Mouse (Mus musculus) embryonic fibroblast, embryonic 13.5 days (primary cell): ENCODE data around the gene Slc30a1. TPM values are rescaled to one million over a fixed set of nuclear protein-coding genes. Genes with fewer than 3 reads are reported as not detected.

Experiments
- H3K27ac ChIP-seq: 2 replicates; pipeline ENCODE4 v1.5.1; 2012; ENCODE audit warnings: low read length, control low read depth, inconsistent platforms; ENCODE audit not compliant: insufficient read depth
- H3K4me1 ChIP-seq: 2 replicates; pipeline ENCODE4 v1.6.1; 2011; ENCODE audit warnings: low read length; ENCODE audit not compliant: control insufficient read depth, insufficient read depth
- H3K4me3 ChIP-seq: 2 replicates; pipeline ENCODE4 v1.5.1; 2011; ENCODE audit warnings: mild to moderate bottlenecking, control low read depth, low read length; ENCODE audit not compliant: insufficient read depth
- CTCF ChIP-seq: IDR thresholded peaks from 2 replicates; pipeline ENCODE4 v1.5.1; 2011; ENCODE audit warnings: mild to moderate bottlenecking, control low read depth, low read length, moderate library complexity, borderline replicate concordance; ENCODE audit not compliant: insufficient read depth
- POLR2A ChIP-seq: IDR thresholded peaks from 2 replicates; pipeline ENCODE4 v1.6.1; 2011; ENCODE audit warnings: low read depth, mild to moderate bottlenecking, control low read depth, low read length, moderate library complexity
- polyA plus RNA-seq: library from polyadenylated mRNA; stranded (reverse); fragments of >200 nt; gene quantifications from 2 replicates; pipeline ENCODE4 v1.2.4, GENCODE M21; 2011; ENCODE audit warnings: low read depth; ENCODE audit not compliant: missing spikeins, insufficient read length

The Slc30a1 gene
- 8.3 and 10.1 TPM in 2 replicates for polyA plus RNA-seq

DNA sequence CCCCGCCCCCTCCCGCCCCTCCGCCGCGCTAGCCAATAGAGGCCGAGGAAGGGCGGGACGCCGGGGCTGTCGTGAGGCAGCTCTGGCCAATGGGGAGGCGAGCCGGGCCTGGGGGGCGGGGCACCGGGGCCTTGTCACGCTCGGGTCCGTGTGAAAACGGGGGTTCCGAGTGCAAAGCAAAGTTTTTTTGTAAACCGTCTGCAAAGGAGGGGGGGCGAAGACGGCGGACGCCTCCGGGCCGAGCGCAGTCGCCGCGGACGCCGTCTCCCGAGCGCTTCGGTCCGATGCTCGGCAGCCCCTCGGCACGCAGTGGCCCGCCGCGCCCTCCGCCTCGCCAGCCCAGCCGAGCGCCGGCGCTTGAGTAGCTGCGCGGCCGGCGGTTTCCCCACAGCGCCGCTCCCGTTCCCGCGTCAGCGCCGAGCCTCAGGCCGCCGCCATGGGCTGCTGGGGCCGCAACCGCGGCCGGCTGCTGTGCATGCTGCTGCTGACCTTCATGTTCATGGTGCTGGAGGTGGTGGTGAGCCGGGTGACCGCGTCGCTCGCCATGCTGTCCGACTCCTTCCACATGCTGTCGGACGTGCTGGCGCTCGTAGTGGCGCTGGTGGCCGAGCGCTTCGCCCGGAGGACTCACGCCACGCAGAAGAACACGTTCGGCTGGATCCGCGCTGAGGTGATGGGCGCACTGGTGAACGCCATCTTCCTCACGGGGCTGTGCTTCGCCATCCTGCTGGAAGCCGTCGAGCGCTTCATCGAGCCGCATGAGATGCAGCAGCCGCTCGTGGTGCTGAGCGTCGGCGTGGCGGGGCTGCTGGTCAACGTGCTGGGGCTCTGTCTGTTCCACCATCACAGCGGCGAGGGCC is at the start of gene Slc30a1:
Slc30a1 (plus strand) TSS at position 197 of the 860 bp plus-strand sequence.
- peak; percentile 78 for TF ChIP-seq POLR2A
- TF ChIP-seq CTCF, result no peak
- Histone ChIP-seq H3K4me3 (peak within 1 kb of the TSS; percentile 75), H3K27ac (peak within 1 kb of the TSS; percentile 67), H3K4me1 (peaks cover 3% of the 10 kb centered on the region)

DNA sequence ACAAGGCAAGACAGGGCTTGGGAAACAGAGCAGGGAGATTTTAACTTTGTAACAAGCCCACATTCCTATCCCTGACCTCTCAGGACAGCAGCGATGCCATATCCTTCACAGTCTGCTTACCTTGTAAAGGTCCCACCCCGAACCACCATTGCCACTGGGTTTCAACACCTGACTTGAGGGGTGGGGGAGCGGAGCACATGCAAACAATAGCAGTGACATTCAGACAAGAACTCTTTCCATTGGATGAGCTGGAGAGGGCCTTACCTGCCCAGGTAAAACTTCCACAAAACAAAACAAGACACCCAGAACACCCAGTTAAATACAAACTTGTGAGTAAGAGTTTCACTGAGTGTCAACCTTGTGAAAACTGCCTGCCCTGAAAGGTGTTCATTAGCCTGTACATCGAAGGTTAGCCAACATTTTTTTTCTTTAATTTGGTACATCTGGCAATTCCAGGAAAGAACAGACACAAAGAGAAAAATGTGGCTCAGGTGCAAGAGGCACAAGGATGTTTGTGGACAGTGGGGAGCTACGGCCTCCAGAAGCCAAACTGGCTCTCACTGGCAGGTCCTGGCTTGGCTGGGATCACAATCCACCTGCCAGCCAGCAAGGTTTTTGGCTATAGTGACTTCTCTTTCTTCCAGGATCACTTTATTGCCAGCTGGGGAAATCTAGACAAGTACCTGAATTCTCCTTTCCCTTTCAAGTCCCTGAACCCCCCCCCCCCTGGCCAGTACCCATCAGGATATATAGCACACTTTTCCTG is 49.5 kb upstream of the Slc30a1 start:
- Histone ChIP-seq H3K4me1 (no peaks in the 10 kb centered on the region), H3K4me3 (no peak overlapping the region), H3K27ac (no peak overlapping the region)
- TF ChIP-seq CTCF (no peak), POLR2A (no peak)

GRCm38 (mm10) chr1:191858136-191858535 is 48.4 kb upstream of the Slc30a1 start:
- no peaks in the 10 kb centered on the region for H3K4me1 ChIP-seq
- H3K27ac ChIP-seq, result no peak overlapping the region
- TF ChIP-seq POLR2A (no peak), CTCF (no peak)

GRCm38 (mm10) chr1:191859847-191860246 is 46.7 kb upstream of the Slc30a1 start:
- Histone ChIP-seq H3K4me3 (no peak overlapping the region), H3K27ac (no peak overlapping the region), H3K4me1 (no peaks in the 10 kb centered on the region)
- no peak for TF ChIP-seq CTCF
- no peak for TF ChIP-seq POLR2A

More at GRCm38 (mm10) chr1:191858136-191858535, 48.4 kb upstream of the Slc30a1 start:
- no peak overlapping the region for H3K4me3 ChIP-seq

- Histone ChIP-seq H3K27ac (no peak overlapping the region), H3K4me3 (no peak overlapping the region), H3K4me1 (no peaks in the 10 kb centered on the region)
- TF ChIP-seq CTCF (no peak), POLR2A (no peak)
Measured at GRCm38 (mm10) chr1:191861247-191861646, 45.3 kb upstream of the Slc30a1 start.

DNA sequence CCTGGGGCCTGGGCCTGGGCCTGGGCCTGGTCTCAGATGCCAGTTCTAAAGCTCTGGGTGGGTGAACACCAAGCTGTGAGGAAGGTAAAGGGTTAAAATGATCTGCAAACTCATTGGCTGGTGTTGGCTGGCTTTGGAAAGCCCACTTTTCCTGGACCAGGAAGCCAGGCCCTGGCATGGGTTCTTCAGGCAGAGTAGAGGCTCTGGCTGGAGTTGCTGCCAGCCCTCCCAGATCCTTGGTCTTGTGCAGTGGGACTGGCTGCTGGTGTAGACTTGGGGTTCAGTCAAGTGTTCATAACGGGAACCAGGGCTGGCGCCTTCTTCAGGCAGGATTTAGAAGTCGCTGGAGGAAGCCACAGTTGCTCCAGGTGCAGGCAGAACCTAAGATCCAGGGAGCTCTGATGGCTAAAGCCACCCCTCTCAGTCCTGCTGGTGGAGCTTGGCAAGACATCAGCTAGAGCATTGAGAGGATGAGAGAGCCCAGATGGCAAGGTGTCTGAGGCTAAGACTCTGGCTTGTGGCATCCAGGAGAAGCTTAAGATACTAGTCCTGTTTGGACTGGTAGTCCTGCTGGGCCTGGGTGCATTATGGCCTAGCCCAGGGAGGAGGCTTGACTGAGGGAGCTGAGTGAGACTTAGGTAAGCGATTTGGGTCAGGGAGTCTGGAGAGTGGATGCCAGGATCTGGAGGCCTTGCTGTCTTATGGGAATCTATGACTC is 42.6 kb upstream of the Slc30a1 start:
- TF ChIP-seq POLR2A (no peak), CTCF (no peak)
- no peak overlapping the region for H3K27ac ChIP-seq
- H3K4me1 ChIP-seq, result no peaks in the 10 kb centered on the region
- H3K4me3 ChIP-seq, result no peak overlapping the region

GRCm38 (mm10) chr1:191864551-191865027 is 42.0 kb upstream of the Slc30a1 start:
- Histone ChIP-seq H3K27ac (no peak overlapping the region), H3K4me3 (no peak overlapping the region), H3K4me1 (no peaks in the 10 kb centered on the region)
- TF ChIP-seq POLR2A, result no peak
- TF ChIP-seq CTCF, result no peak

- no peak overlapping the region for H3K4me3 ChIP-seq
- H3K27ac ChIP-seq, result no peak overlapping the region
- TF ChIP-seq CTCF (no peak), POLR2A (no peak)
- H3K4me1 ChIP-seq, result no peaks in the 10 kb centered on the region
Measured at GRCm38 (mm10) chr1:191872076-191872710, 34.4 kb upstream of the Slc30a1 start.

DNA sequence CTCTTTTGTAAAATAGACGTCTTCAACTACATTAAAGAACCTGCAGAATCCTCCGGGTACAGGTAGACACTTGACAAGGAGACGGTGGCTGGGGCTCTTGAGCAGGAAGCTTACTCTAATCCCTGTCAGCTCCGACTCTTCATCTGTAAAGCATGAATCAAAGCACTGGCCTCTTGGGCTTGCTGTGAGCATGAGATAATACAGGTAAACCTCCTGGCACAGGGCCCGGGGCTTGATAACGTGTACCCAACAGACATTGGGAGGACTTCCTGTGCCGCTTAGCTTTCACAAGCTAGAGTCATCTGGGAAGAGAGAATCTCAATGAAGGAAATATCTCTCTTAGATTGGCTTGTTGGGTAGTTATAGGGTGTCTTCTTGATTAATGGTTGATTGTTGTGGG is 31.6 kb upstream of the Slc30a1 start:
- H3K27ac ChIP-seq, result no peak overlapping the region

More for the DNA sequence above, 31.6 kb upstream of the Slc30a1 start:
- H3K4me1 ChIP-seq, result no peaks in the 10 kb centered on the region
- no peak for TF ChIP-seq CTCF
- TF ChIP-seq POLR2A, result no peak
- no peak overlapping the region for H3K4me3 ChIP-seq
